Mouse (Mus musculus) testis, postnatal 10 days (tissue): ENCODE results near the gene Cda.
A peak's percentile ranks its signal among the peaks of the same experiment; 100 is the strongest.

ENCODE experiments used
- DNase-seq: peaks from one replicate; pipeline ENCODE4 v3.0.0; 2021; ENCODE audit warnings: low spot score

Cda gene

GRCm38 (mm10) chr4:138368498-138369260, 887 bp upstream of the Cda start:
- no peak for DNase-seq

GRCm38 (mm10) chr4:138366561-138366960, 1.2 kb downstream of the Cda start:
- DNase-seq, result no peak

- DNase-seq, result no peak
These were observed 4.3 kb downstream of the Cda start for GRCm38 (mm10) chr4:138363511-138363910.

GRCm38 (mm10) chr4:138362883-138363282, 4.9 kb downstream of the Cda start:
- no peak for DNase-seq

GRCm38 (mm10) chr4:138361370-138361821, 6.4 kb downstream of the Cda start:
- no peak for DNase-seq

- DNase-seq, result no peak
These were observed 9.6 kb downstream of the Cda start for GRCm38 (mm10) chr4:138358176-138358575.

- DNase-seq, result no peak
These were observed 11.2 kb downstream of the Cda start for GRCm38 (mm10) chr4:138356551-138356950.

GRCm38 (mm10) chr4:138356141-138356540, 11.7 kb downstream of the Cda start:
- no peak for DNase-seq

- DNase-seq, result no peak
These were observed 12.3 kb downstream of the Cda start for GRCm38 (mm10) chr4:138355496-138355895.

GRCm38 (mm10) chr4:138353438-138354171, 14.2 kb downstream of the Cda start:
- no peak for DNase-seq

GRCm38 (mm10) chr4:138352692-138353091, 15.1 kb downstream of the Cda start:
- no peak for DNase-seq

- DNase-seq, result no peak
These were observed 16.0 kb downstream of the Cda start for GRCm38 (mm10) chr4:138351821-138352220.

GRCm38 (mm10) chr4:138348716-138349115, 19.1 kb downstream of the Cda start:
- DNase-seq, result no peak

GRCm38 (mm10) chr4:138347280-138347679, 20.5 kb downstream of the Cda start:
- no peak for DNase-seq

GRCm38 (mm10) chr4:138344891-138345545, 22.8 kb downstream of the Cda start:
- DNase-seq, result no peak

- peak; percentile 71 for DNase-seq
These were observed 24.4 kb downstream of the Cda start for GRCm38 (mm10) chr4:138343341-138343837.

GRCm38 (mm10) chr4:138342778-138343177, 25.0 kb downstream of the Cda start:
- no peak for DNase-seq

GRCm38 (mm10) chr4:138342048-138342447, 25.7 kb downstream of the Cda start:
- no peak for DNase-seq

- DNase-seq, result no peak
These were observed 26.4 kb downstream of the Cda start for GRCm38 (mm10) chr4:138341393-138341792.

GRCm38 (mm10) chr4:138339963-138340362, 27.8 kb downstream of the Cda start:
- peak; percentile 75 for DNase-seq

GRCm38 (mm10) chr4:138337341-138337740, 30.5 kb downstream of the Cda start:
- DNase-seq, result no peak

- no peak for DNase-seq
These were observed 30.9 kb downstream of the Cda start for GRCm38 (mm10) chr4:138336876-138337275.

- DNase-seq, result no peak
These were observed 32.1 kb downstream of the Cda start for GRCm38 (mm10) chr4:138335648-138336047.
